Mouse (Mus musculus) kidney, adult 2 months (tissue): ENCODE measurements around the gene 4931414P19Rik. TPM values are rescaled to one million over a fixed set of nuclear protein-coding genes. Genes with fewer than 3 reads are reported as not detected.
A peak's percentile ranks its signal among the peaks of the same experiment; 100 is the strongest.

Experiments used
- DNase-seq: peaks from one replicate; pipeline ENCODE4 v3.0.0; 2021
- H3K27ac ChIP-seq: fragments of 200-500 bp; 2 replicates; pipeline ENCODE4 v1.5.1; 2012; ENCODE audit warnings: low read depth, low read length, control low read depth, inconsistent platforms; ENCODE audit not compliant: insufficient read depth
- H3K27me3 ChIP-seq: fragments of 200-500 bp; replicated peaks from 2 replicates; pipeline ENCODE4 v1.6.1; 2012; ENCODE audit warnings: mild to moderate bottlenecking, moderate library complexity, low read length, inconsistent platforms; ENCODE audit not compliant: control insufficient read depth, insufficient read depth
- H3K36me3 ChIP-seq: fragments of 200-500 bp; 2 replicates; pipeline ENCODE4 v1.6.1; 2012; ENCODE audit warnings: mild to moderate bottlenecking, moderate library complexity, low read length, inconsistent platforms; ENCODE audit not compliant: control insufficient read depth, insufficient read depth
- H3K4me1 ChIP-seq: fragments of 200-500 bp; 2 replicates; pipeline ENCODE4 v1.6.1; 2011; ENCODE audit warnings: low read length; ENCODE audit not compliant: control insufficient read depth, insufficient read depth
- H3K4me3 ChIP-seq: fragments of 200-500 bp; 2 replicates; pipeline ENCODE4 v1.5.1; 2011; ENCODE audit warnings: mild to moderate bottlenecking, low read depth, low read length, control low read depth; ENCODE audit not compliant: insufficient read depth
- CTCF ChIP-seq: fragments of 200-500 bp; conservative IDR thresholded peaks from 2 replicates; pipeline ENCODE4 v1.5.1; 2011; ENCODE audit warnings: low read depth, mild to moderate bottlenecking, control low read depth, low read length, moderate library complexity, mixed read lengths; ENCODE audit not compliant: insufficient read depth, insufficient read length
- POLR2A ChIP-seq: fragments of 200-500 bp; IDR thresholded peaks from one replicate; pipeline ENCODE4 v1.6.1; 2011; ENCODE audit warnings: low read depth, low read length, control low read depth
- WGBS: fragments of 180-500 bp; shearing (Covaris S2); methylation state at CpG from one replicate; pipeline ENCODE4 v1.1.7; 2018; 5-methylcytosine and 5-hydroxymethylcytosine counted together
- polyA plus RNA-seq: library from polyadenylated mRNA; depleted of rRNA; stranded (reverse); fragments of >200 nt; gene quantifications from 2 replicates; pipeline ENCODE4 v1.2.3, GENCODE M21; 2012

4931414P19Rik gene
- polyA plus RNA-seq, 1 experiment = 6.5 TPM

DNA sequence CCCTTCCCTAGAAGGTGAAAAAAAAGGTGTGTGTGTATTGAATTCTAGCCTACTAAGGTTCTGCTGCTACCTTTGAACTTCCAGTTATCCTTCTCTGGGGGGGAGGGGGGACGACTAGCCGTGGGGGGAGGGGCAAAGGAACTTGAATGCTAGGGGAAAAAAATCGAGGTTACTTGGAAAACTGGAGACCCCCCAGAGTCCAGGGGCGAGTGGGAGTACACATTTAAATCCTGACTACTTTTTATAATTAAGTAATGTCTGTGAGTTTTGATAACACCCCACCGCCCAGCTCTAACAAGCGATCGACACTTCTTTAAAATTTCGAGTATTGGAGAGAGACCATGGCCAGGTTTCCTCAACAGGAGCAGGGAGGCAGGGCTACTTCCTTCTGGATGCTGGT lies 30.8 kb downstream of the 4931414P19Rik start:
- Histone ChIP-seq H3K4me1 (peaks cover 36% of the 10 kb centered on the region), H3K27me3 (no peaks in the 10 kb centered on the region), H3K4me3 (peak overlapping the region; percentile 66), H3K36me3 (no peaks in the 10 kb centered on the region), H3K27ac (peak overlapping the region; percentile 72)
- WGBS = 20% methylated on average over 8 of the region's 8 CpGs
- no peak for DNase-seq
- TF ChIP-seq CTCF (no peak), POLR2A (no peak)

- Histone ChIP-seq H3K27ac (peak overlapping the region; percentile 44), H3K4me3 (peak overlapping the region; percentile 30; the same call in 1 of the 2 replicates), H3K36me3 (no peaks in the 10 kb centered on the region), H3K27me3 (no peaks in the 10 kb centered on the region), H3K4me1 (peaks cover 36% of the 10 kb centered on the region)
- TF ChIP-seq POLR2A = no peak
- TF ChIP-seq CTCF = no peak
- WGBS = 35% methylated on average over 4 of the region's 4 CpGs
- DNase-seq = no peak
Measured at GRCm38 (mm10) chr14:54574253-54574652, 31.5 kb downstream of the 4931414P19Rik start.

- H3K36me3 ChIP-seq = no peaks in the 10 kb centered on the region
- peak overlapping the region; percentile 83 for H3K27ac ChIP-seq
- H3K4me1 ChIP-seq = peaks cover 33% of the 10 kb centered on the region
- peak; percentile 88 for DNase-seq
- 22% methylated on average over 14 of the region's 14 CpGs for WGBS
- TF ChIP-seq POLR2A (no peak), CTCF (no peak)
- H3K27me3 ChIP-seq = no peaks in the 10 kb centered on the region
- H3K4me3 ChIP-seq = peak overlapping the region; percentile 10; the same call in 1 of the 2 replicates
Measured at GRCm38 (mm10) chr14:54572790-54573736, 32.7 kb downstream of the 4931414P19Rik start.

DNA sequence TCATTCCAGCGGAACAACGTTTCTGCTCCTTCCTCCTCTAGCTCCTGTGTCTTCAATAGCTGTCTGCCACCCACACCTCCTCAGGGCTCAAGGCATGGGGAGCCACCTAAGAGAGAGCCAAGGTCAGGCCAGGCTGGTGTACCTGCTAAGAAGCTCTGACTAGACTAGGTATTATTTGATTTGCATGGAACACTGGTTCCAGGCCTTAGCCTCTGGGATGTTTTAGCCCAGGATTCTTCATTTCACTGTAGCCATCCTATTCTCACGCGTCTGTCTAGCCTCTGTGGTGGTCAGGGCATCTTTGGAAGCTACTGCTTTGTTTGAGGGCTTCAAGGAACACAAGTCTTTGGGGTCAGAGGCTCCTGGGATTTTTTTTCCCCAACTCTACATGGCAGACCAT lies 33.7 kb downstream of the 4931414P19Rik start:
- no peaks in the 10 kb centered on the region for H3K27me3 ChIP-seq
- no peak for TF ChIP-seq CTCF
- no peak for TF ChIP-seq POLR2A
- WGBS = 60% methylated on average over 4 of the region's 4 CpGs
- DNase-seq = no peak
- no peaks in the 10 kb centered on the region for H3K36me3 ChIP-seq
- H3K27ac ChIP-seq = peak overlapping the region; percentile 64
- H3K4me1 ChIP-seq = peaks cover 29% of the 10 kb centered on the region
- no peak overlapping the region for H3K4me3 ChIP-seq

- no peaks in the 10 kb centered on the region; the same call in 1 of the 2 replicates for H3K36me3 ChIP-seq
- peak; percentile 26 for DNase-seq
- no peak overlapping the region for H3K27ac ChIP-seq
- no peak overlapping the region for H3K4me3 ChIP-seq
- H3K4me1 ChIP-seq = peaks cover 23% of the 10 kb centered on the region
- TF ChIP-seq POLR2A (no peak), CTCF (no peak)
- H3K27me3 ChIP-seq = no peaks in the 10 kb centered on the region
- WGBS = 66% methylated on average over 17 of the region's 17 CpGs
Measured at GRCm38 (mm10) chr14:54569451-54570392, 36.1 kb downstream of the 4931414P19Rik start.

DNA sequence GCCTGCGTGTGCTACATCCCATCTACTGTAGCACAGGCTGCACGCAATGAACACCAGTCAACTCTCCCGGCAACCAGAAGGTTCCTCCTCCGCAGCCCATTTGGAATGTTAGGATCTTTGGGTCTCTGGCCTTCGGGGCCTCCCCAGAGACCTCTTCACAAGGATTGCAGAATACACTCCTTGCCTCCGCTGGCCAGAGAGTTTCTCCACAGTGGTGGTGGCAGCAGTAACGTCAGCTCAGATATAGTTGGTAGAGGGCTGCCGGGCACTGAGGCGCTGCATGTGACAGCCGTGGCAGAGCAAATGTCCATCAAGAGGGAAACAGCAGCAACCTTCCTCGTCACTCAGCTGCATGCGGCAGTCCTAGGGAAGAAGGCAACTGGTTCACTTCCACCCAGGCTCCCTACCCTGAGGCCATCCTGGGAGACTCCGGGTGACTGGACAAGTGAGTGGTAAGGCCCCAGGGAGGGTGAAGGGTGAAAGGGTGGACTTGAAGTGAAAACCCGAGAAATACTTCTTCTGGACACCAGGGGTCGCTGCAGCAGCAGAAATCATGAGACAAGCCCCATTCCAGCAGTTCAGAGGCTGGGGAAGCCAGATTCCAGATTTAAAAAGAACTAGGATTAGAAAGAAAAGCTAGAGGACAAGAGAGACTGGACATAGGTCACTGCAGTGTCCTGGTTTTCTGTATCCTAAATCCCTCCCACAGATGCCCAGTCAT lies 36.9 kb downstream of the 4931414P19Rik start:
- TF ChIP-seq POLR2A (no peak), CTCF (peak; percentile 89)
- H3K36me3 ChIP-seq = no peaks in the 10 kb centered on the region; the same call in 1 of the 2 replicates
- 60% methylated on average over 15 of the region's 15 CpGs for WGBS
- no peak overlapping the region for H3K27ac ChIP-seq
- peaks cover 15% of the 10 kb centered on the region for H3K4me1 ChIP-seq
- H3K4me3 ChIP-seq = no peak overlapping the region
- peak; percentile 81 for DNase-seq
- no peaks in the 10 kb centered on the region for H3K27me3 ChIP-seq
